Mouse (Mus musculus) ES-E14 (cell line): Measurements from ENCODE around the gene Wdr81.

Experiments used
- CHD2 ChIP-seq: IDR thresholded peaks from 2 replicates; pipeline ENCODE4 v1.6.1; 2014; ENCODE audit warnings: mild to moderate bottlenecking, low read depth, low read length, inconsistent platforms
- MAFK ChIP-seq: IDR thresholded peaks from 2 replicates; pipeline ENCODE4 v1.6.1; 2014; ENCODE audit warnings: mild to moderate bottlenecking, low read depth, low read length, inconsistent platforms; ENCODE audit not compliant: insufficient read depth
- ZC3H11A ChIP-seq: IDR thresholded peaks from 2 replicates; pipeline ENCODE4 v1.6.1; 2012; ENCODE audit warnings: low read depth, mild to moderate bottlenecking, inconsistent platforms, low read length, borderline replicate concordance
- ZNF384 ChIP-seq: IDR thresholded peaks from 2 replicates; pipeline ENCODE4 v1.6.1; 2012; ENCODE audit warnings: low read depth, low read length, inconsistent platforms

DNA sequence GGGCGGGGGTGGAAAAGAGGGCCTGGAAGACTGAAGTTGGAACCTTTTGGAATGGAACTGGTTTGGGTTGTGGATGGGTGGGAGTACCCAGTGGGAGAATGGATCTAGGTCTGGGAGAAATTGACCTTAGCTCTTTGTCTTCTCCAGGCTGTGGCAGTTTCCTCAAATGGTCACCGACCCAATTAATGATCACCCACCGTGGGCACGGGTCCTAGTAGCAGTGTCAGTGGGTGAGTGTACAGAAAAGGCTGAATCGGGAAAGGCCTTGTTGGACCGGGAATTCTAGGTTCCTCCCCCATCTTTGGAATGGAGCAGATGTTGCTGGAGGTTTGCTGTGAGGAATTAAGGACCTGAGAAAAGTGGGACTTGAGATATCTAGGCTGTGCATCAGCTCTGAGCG, 13.9 kb upstream of the Wdr81 start:
- TF ChIP-seq ZNF384 (no peak), ZC3H11A (no peak), MAFK (no peak), CHD2 (no peak)
